Mouse (Mus musculus): ENCODE data around the gene Rps27rt. TPM values are rescaled to one million over a fixed set of nuclear protein-coding genes. Genes with fewer than 3 reads are reported as not detected.

Rps27rt gene
- polyA plus RNA-seq, 1 experiment from 2014 or later = 405 TPM

DNA sequence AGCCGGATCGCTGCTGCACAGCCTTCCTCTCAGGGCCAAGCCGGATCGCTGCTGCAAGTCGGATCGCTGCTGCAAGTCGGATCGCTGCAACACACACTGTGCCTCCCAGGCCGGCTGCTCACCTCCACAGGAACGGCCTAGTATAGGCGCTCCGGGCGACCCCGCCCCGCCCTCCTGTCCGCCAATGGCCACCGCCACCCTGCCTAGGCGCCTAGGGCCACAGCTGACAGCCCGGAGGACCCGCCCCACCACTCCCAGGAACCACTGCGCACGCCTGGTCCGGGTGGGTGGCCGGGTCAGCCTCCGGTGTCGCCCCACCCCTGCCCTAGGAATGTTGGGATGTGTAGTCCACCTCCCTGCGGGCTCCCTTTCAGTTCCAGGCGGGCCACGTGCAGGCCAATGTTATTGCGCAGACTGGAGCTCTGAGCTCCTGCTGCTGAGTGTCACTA, 48.8 kb downstream of the Rps27rt start, which contains the start of gene Gpd1l:
Gpd1l (minus strand) TSS at position 265 of the 449 bp plus-strand sequence.
- Histone ChIP-seq H3K27ac (replicated peaks; ENCODE audit: low read depth, low read length) (peak within 1 kb of the TSS; percentile 41; the same call in 1 of the 2 replicates), H3K9ac (replicated peaks; ENCODE audit: low read length) (peak within 1 kb of the TSS; percentile 65), H3K27me3 (ENCODE audit: control insufficient read depth, insufficient read depth, low read length) (no peaks in the 10 kb centered on the region), H3K4me3 (ENCODE audit: low read depth, low read length) (peak within 1 kb of the TSS; percentile 70), H3K4me2 (ENCODE audit: low read depth, low read length) (peak within 1 kb of the TSS; percentile 93), H3K36me3 (replicated peaks; ENCODE audit: control insufficient read depth, insufficient read depth, low read depth, low read length) (no peaks in the 10 kb centered on the region), H3K9me3 (replicated peaks; ENCODE audit: control insufficient read depth, low read length) (no peaks in the 10 kb centered on the region), H3K4me1 (ENCODE audit: control insufficient read depth, insufficient read depth, low read length) (no peaks in the 10 kb centered on the region)
- DNase-seq (ENCODE audit: low spot score) = peak; percentile 95
- ATAC-seq (replicated peaks; ENCODE audit: insufficient number of reproducible peaks, low FRiP score, low TSS enrichment, low read depth) = peak; percentile 98
- WGBS = under 1% methylated on average over 26 of the region's 30 CpGs

DNA sequence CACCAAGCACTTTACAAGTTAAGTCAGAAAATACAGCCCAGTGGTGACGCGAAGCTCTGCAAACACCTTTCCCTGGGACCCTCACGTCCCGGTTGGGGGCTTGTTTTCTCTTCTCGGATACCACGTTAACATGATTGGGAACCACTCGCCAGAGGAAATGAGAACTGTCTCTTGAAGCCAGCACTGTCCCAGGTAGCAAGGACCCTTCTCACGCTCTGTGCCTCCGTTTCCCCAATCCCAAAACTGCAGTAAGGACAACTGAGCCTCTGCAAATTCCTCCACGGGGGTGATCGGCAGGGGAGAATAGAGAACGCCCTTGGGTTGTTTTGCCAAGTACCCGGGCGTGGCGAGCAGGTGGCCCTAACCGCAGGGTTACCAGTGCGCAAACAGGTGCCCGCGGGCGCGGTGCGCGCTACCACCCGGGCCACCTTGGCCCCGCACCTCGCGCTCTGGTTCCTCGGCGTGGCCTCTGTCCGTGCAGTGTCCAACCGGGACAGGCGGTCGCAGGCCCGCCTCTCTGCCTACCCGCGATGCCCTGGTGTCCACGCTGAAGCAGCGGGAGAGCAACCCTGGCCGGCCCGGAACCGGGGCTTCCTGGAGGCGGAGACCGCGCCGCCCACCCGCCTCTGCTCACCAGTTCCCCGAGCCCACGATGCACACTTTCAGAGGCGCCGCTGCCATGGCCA, 49.4 kb downstream of the Rps27rt start:
- Histone ChIP-seq H3K4me1 (ENCODE audit: control insufficient read depth, insufficient read depth, low read length) (no peaks in the 10 kb centered on the region), H3K9me3 (replicated peaks; ENCODE audit: control insufficient read depth, low read length) (no peaks in the 10 kb centered on the region), H3K9ac (replicated peaks; ENCODE audit: low read length) (peak overlapping the region; percentile 65), H3K4me3 (ENCODE audit: low read depth, low read length) (peak overlapping the region; percentile 70), H3K27ac (replicated peaks; ENCODE audit: low read depth, low read length) (peak overlapping the region; percentile 41; the same call in 1 of the 2 replicates), H3K4me2 (ENCODE audit: low read depth, low read length) (peak overlapping the region; percentile 93), H3K27me3 (ENCODE audit: control insufficient read depth, insufficient read depth, low read length) (no peaks in the 10 kb centered on the region), H3K36me3 (replicated peaks; ENCODE audit: control insufficient read depth, insufficient read depth, low read depth, low read length) (no peaks in the 10 kb centered on the region)
- under 1% methylated on average over 44 of the region's 50 CpGs for WGBS
- ATAC-seq (replicated peaks; ENCODE audit: insufficient number of reproducible peaks, low FRiP score, low TSS enrichment, low read depth) (peak; percentile 52), DNase-seq (ENCODE audit: low spot score) (no peak)

DNA sequence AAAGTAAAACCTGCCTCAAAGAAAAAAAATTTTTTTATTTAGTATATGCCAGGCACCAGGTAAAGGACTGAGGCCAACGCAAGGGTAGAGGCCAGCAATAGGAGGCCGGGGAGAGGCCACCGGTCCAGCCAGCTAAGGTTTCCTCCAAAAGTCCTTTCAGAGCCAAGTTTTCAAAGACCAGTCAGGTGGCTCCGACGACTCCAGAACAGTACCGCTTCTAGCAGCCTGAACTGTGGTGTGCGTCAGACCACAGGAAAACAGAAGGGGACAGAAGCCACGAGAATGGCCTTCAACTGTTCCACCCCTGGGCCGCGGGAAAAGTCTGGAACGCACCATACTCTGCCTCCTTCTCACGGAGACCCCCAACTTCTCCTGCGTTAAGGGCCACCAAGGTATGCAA, 49.9 kb downstream of the Rps27rt start:
- Histone ChIP-seq H3K27me3 (ENCODE audit: control insufficient read depth, insufficient read depth, low read length) (no peaks in the 10 kb centered on the region), H3K4me1 (ENCODE audit: control insufficient read depth, insufficient read depth, low read length) (no peaks in the 10 kb centered on the region), H3K4me3 (ENCODE audit: low read depth, low read length) (peak overlapping the region; percentile 70), H3K36me3 (replicated peaks; ENCODE audit: control insufficient read depth, insufficient read depth, low read depth, low read length) (no peaks in the 10 kb centered on the region), H3K9me3 (replicated peaks; ENCODE audit: control insufficient read depth, low read length) (no peaks in the 10 kb centered on the region), H3K27ac (replicated peaks; ENCODE audit: low read depth, low read length) (no peak overlapping the region), H3K4me2 (ENCODE audit: low read depth, low read length) (peak overlapping the region; percentile 93), H3K9ac (replicated peaks; ENCODE audit: low read length) (peak overlapping the region; percentile 65)
- DNase-seq (ENCODE audit: low spot score) = no peak
- 20% methylated on average over 13 of the region's 13 CpGs for WGBS
- no peak for ATAC-seq (replicated peaks; ENCODE audit: insufficient number of reproducible peaks, low FRiP score, low TSS enrichment, low read depth)

Other genes starting within 250 kb of the Rps27rt start
- gene Cmtm7, start 200.9 kb downstream of the Rps27rt start, polyA plus RNA-seq (2014; fragmentation: Nextera tagmentation; extraction: Ambion mirVana) = 64.6 and 75.0 TPM in 2 replicates
- 17.3 and 19.3 TPM in 2 replicates for gene Cmtm8, start 138.6 kb downstream of the Rps27rt start, polyA plus RNA-seq (2014; fragmentation: Nextera tagmentation; extraction: Ambion mirVana)
- 7.6 and 10.0 TPM in 2 replicates for gene Gpd1l, start 48.8 kb downstream of the Rps27rt start, polyA plus RNA-seq (2014; fragmentation: Nextera tagmentation; extraction: Ambion mirVana)
- gene Osbpl10, start 4.2 kb downstream of the Rps27rt start, polyA plus RNA-seq (2014; fragmentation: Nextera tagmentation; extraction: Ambion mirVana) = 0.90 and 0.92 TPM in 2 replicates

Measured in embryonic facial prominence, embryonic 11.5 days (tissue).